Comparison of ENCODE assay signal across 21 mouse cellular contexts in genomic region chr19:47968993-47969659, GRCm38 (mm10). TPM values are rescaled to one million over a fixed set of nuclear protein-coding genes. Genes with fewer than 3 reads are reported as not detected.
DNase-seq lines count a peak whose midpoint lies in the region; ATAC-seq lines count a peak whose summit lies in the region.
"Had no signal": no experiment of that assay in that cellular context is flagged by ENCODE, and none has a peak within 500 bp of the region (broad histone marks: within the 10 kb centered on the region; RNA-seq: fewer than 3 reads in every experiment).

No protein-coding gene starts in this region.

- 26% methylated on average over 17 of the region's 17 CpGs for WGBS in hindbrain, embryonic 15.5 days
- 29% methylated on average over 17 of the region's 17 CpGs for WGBS in midbrain, embryonic 14.5 days

- no peak overlapping the region for H3K27ac ChIP-seq in hindbrain, embryonic 15.5 days (replicated peaks)
- H3K27ac ChIP-seq in midbrain, embryonic 14.5 days (replicated peaks; ENCODE audit: low read depth, low read length), result 0 out of 2 replicates have a peak overlapping the region, but pooled peaks have one; percentile 20

- no peak overlapping the region for H3K4me3 ChIP-seq in hindbrain, embryonic 15.5 days
- H3K4me3 ChIP-seq in midbrain, embryonic 14.5 days (replicated peaks; ENCODE audit: low read depth, low read length), result no peak overlapping the region

- peaks cover 13% of the 10 kb centered on the region for H3K4me1 ChIP-seq in hindbrain, embryonic 15.5 days (replicated peaks)
- H3K4me1 ChIP-seq in midbrain, embryonic 14.5 days (ENCODE audit: control insufficient read depth, insufficient read depth, low read length), result peaks cover 13% of the 10 kb centered on the region

- DNase-seq in heart, adult 11 months, result peak; percentile 48
- no peak for DNase-seq in heart, adult 18-20 months
- peak; percentile 60 for DNase-seq in midbrain, embryonic 14.5 days
- DNase-seq in adrenal gland, adult 2 months, result no peak
- DNase-seq in left cerebral cortex, adult 9 months (ENCODE audit: low spot score in 2 of 2), result no peak
- DNase-seq in T-cell, adult 2 months (ENCODE audit: low spot score), result no peak
- DNase-seq: adrenal gland, postnatal 25 days; cerebellum, adult 2 months; kidney, adult 9 months; kidney, postnatal 36 days; left cerebral cortex, postnatal 4 days; lung, adult 18-20 months; right cerebral cortex, postnatal 4 days had no signal

- H3K4me2 ChIP-seq in hindbrain, embryonic 15.5 days, result peak overlapping the region; percentile 40
- H3K4me2 ChIP-seq in midbrain, embryonic 14.5 days (ENCODE audit: low read length), result peak overlapping the region; percentile 42

- H3K9ac ChIP-seq in hindbrain, embryonic 15.5 days, result no peak overlapping the region
- no peak overlapping the region for H3K9ac ChIP-seq in midbrain, embryonic 14.5 days (replicated peaks; ENCODE audit: low read length)

- no peaks in the 10 kb centered on the region for H3K27me3 ChIP-seq in hindbrain, embryonic 15.5 days
- H3K27me3 ChIP-seq in midbrain, embryonic 14.5 days (ENCODE audit: control insufficient read depth, insufficient read depth, low read length), result no peaks in the 10 kb centered on the region

- ATAC-seq in hindbrain, embryonic 15.5 days (ENCODE audit: low FRiP score, low read depth), result no peak
- no peak for ATAC-seq in midbrain, embryonic 14.5 days (ENCODE audit: low FRiP score, low TSS enrichment)
- ATAC-seq: activated CD4-positive, CD25-positive, alpha-beta regulatory T cell, adult 4 months had no signal

- H3K9me3 ChIP-seq in hindbrain, embryonic 15.5 days, result no peaks in the 10 kb centered on the region
- H3K9me3 ChIP-seq in midbrain, embryonic 14.5 days (ENCODE audit: control insufficient read depth, low read length), result no peaks in the 10 kb centered on the region

- no peaks in the 10 kb centered on the region for H3K36me3 ChIP-seq in hindbrain, embryonic 15.5 days
- H3K36me3 ChIP-seq in midbrain, embryonic 14.5 days (ENCODE audit: control insufficient read depth, insufficient read depth, low read length), result no peaks in the 10 kb centered on the region

RNA-seq across cellular contexts. Expression of gene Cfap58, which starts 31.7 kb away (rescaled TPM):
- 1 to 10 TPM; 2.0 to 2.6 TPM for total RNA-seq in heart, adult 18-20 months (2021)
- 0.63 and 0.95 TPM in 2 replicates for polyA plus RNA-seq in hindbrain, embryonic 15.5 days (2015; fragmentation: Nextera tagmentation; extraction: Ambion mirVana)
- 0.47 and 0.89 TPM in 2 replicates for polyA plus RNA-seq in midbrain, embryonic 14.5 days (2014; fragmentation: Nextera tagmentation; extraction: Ambion mirVana)
- total RNA-seq in adrenal gland, adult 2 months (2021), result not detected
- polyA plus RNA-seq in adrenal gland, adult 2 months (2012; rRNA removed), result not detected in 2 replicates
- total RNA-seq: adrenal gland, postnatal 25 days; common myeloid progenitor, adult 5-6 weeks; gastrocnemius, adult 8-10 months; liver, adult 2 months; megakaryocyte-erythroid progenitor cell, adult 5-6 weeks; neutrophil, adult 5-6 weeks had no signal
- polyA plus RNA-seq: C2C12; liver, adult 2 months had no signal

RNA-seq across cellular contexts. Expression of gene Itprip, which starts 50.0 kb away (rescaled TPM):
- total RNA-seq in heart, adult 18-20 months (2021), result 1 to 10 TPM; 8.9 to 9.2 TPM
- polyA plus RNA-seq in hindbrain, embryonic 15.5 days (2015; fragmentation: Nextera tagmentation; extraction: Ambion mirVana), result 5.9 and 6.3 TPM in 2 replicates
- 3.4 and 5.2 TPM in 2 replicates for polyA plus RNA-seq in midbrain, embryonic 14.5 days (2014; fragmentation: Nextera tagmentation; extraction: Ambion mirVana)
- 10 to 100 TPM; 18.5 to 19.0 TPM for total RNA-seq in adrenal gland, adult 2 months (2021)
- polyA plus RNA-seq in adrenal gland, adult 2 months (2012; rRNA removed), result 9.8 and 12.8 TPM in 2 replicates

RNA-seq across cellular contexts. Expression of gene Cfap43, which starts 50.0 kb away (rescaled TPM):
- total RNA-seq in heart, adult 18-20 months (2021), result 1 to 10 TPM in 1 of 2 experiments, not detected in 1; 1.1 TPM
- polyA plus RNA-seq in hindbrain, embryonic 15.5 days (2015; fragmentation: Nextera tagmentation; extraction: Ambion mirVana), result 1.5 and 2.3 TPM in 2 replicates
- polyA plus RNA-seq in midbrain, embryonic 14.5 days (2014; fragmentation: Nextera tagmentation; extraction: Ambion mirVana), result 0.47 and 0.77 TPM in 2 replicates
- not detected for total RNA-seq in adrenal gland, adult 2 months (2021)
- polyA plus RNA-seq in adrenal gland, adult 2 months (2012; rRNA removed), result 0.06 TPM in 1 of 2 replicates, not detected in the other
- total RNA-seq: adrenal gland, postnatal 25 days; common myeloid progenitor, adult 5-6 weeks; gastrocnemius, adult 8-10 months; liver, adult 2 months had no signal
- polyA plus RNA-seq: liver, adult 2 months had no signal

Comparison
In these comparisons a context has a peak if more than half of its experiments do, and no peak if none do; other contexts are left out.
1. DNase-seq: peak in heart, adult 11 months (single experiment) and midbrain, embryonic 14.5 days (single experiment); none in heart, adult 18-20 months (0 of 2), adrenal gland, adult 2 months (single experiment), left cerebral cortex, adult 9 months (0 of 2) and T-cell, adult 2 months (single experiment).